In the genomic region with DNA sequence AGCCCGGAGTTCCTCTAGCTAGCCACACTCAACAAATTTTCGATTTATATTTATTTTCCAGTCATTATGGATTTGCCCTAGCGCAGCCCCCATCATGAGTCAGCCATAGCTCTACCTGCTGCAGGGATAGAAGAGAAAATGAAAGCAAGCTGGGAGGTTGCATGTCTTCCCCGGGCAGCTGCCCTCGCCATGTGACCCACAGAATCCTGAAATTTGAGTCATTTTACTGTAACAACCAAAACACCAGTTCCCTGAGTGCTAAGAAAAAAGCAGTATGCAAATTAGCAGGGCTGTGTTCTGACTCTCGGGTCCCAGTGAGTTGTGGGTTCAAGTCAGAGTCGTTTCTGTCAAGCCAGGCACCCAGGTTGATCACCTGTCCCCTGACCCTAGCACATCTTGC, we compare ENCODE assay signal across 13 mouse cellular contexts. TPM values are rescaled to one million over a fixed set of nuclear protein-coding genes. Genes with fewer than 3 reads are reported as not detected.
DNase-seq lines count a peak whose midpoint lies in the region; ATAC-seq and TF ChIP-seq lines count a peak whose summit lies in the region.
"Had no signal": no experiment of that assay in that cellular context is flagged by ENCODE, and none has a peak within 500 bp of the region (broad histone marks: within the 10 kb centered on the region; RNA-seq: fewer than 3 reads in every experiment).

No protein-coding gene starts in this region.

- no peak overlapping the region for H3K4me2 ChIP-seq in lung, embryonic 15.5 days
- H3K4me2 ChIP-seq in embryonic facial prominence, embryonic 13.5 days = no peak overlapping the region
- H3K4me2 ChIP-seq in myocyte (ENCODE audit: low read depth) = peak overlapping the region; percentile 49
- no peak overlapping the region for H3K4me2 ChIP-seq in forebrain, embryonic 15.5 days (replicated peaks)
- H3K4me2 ChIP-seq: hindbrain, embryonic 13.5 days had no signal

- no peak for TF ChIP-seq POLR2A in myocyte (IDR thresholded peaks at IDR 0.05; ENCODE audit: insufficient read length, low read depth)

- peaks cover 47% of the 10 kb centered on the region for H3K4me1 ChIP-seq in lung, embryonic 15.5 days
- peaks cover 58% of the 10 kb centered on the region for H3K4me1 ChIP-seq in embryonic facial prominence, embryonic 13.5 days
- H3K4me1 ChIP-seq in forebrain, embryonic 15.5 days = no peaks in the 10 kb centered on the region

- H3K36me3 ChIP-seq in lung, embryonic 15.5 days = no peaks in the 10 kb centered on the region
- H3K36me3 ChIP-seq in embryonic facial prominence, embryonic 13.5 days = no peaks in the 10 kb centered on the region
- H3K36me3 ChIP-seq in myocyte (ENCODE audit: control insufficient read depth, insufficient read depth) = no peaks in the 10 kb centered on the region
- H3K36me3 ChIP-seq in forebrain, embryonic 15.5 days = no peaks in the 10 kb centered on the region
- H3K36me3 ChIP-seq: hindbrain, embryonic 13.5 days had no signal

- peak overlapping the region; percentile 73; the same call in 1 of the 2 replicates for H3K27ac ChIP-seq in lung, embryonic 15.5 days
- H3K27ac ChIP-seq in embryonic facial prominence, embryonic 13.5 days = peak overlapping the region; percentile 23; the same call in 1 of the 2 replicates
- no peak overlapping the region for H3K27ac ChIP-seq in forebrain, embryonic 15.5 days (replicated peaks)
- H3K27ac ChIP-seq: hindbrain, embryonic 13.5 days had no signal

- WGBS in lung, embryonic 15.5 days = 76% methylated on average over 7 of the region's 7 CpGs
- 65% methylated on average over 7 of the region's 7 CpGs for WGBS in embryonic facial prominence, embryonic 13.5 days
- WGBS in forebrain, embryonic 15.5 days = 84% methylated on average over 7 of the region's 7 CpGs

- H3ac ChIP-seq in myocyte (ENCODE audit: control insufficient read depth, insufficient read length) = no peak overlapping the region

- no peaks in the 10 kb centered on the region for H3K27me3 ChIP-seq in lung, embryonic 15.5 days
- H3K27me3 ChIP-seq in embryonic facial prominence, embryonic 13.5 days = no peaks in the 10 kb centered on the region
- no peaks in the 10 kb centered on the region for H3K27me3 ChIP-seq in myocyte (ENCODE audit: control insufficient read depth, insufficient read depth, insufficient read length)
- H3K27me3 ChIP-seq in forebrain, embryonic 15.5 days = no peaks in the 10 kb centered on the region
- H3K27me3 ChIP-seq: hindbrain, embryonic 13.5 days had no signal

- no peak for ATAC-seq in lung, embryonic 15.5 days (ENCODE audit: borderline replicate concordance, extremely low read depth, low FRiP score, low TSS enrichment)
- ATAC-seq in embryonic facial prominence, embryonic 13.5 days (ENCODE audit: insufficient number of reproducible peaks, insufficient read depth, low FRiP score, low TSS enrichment, low read depth) = no peak
- no peak for ATAC-seq in forebrain, embryonic 15.5 days (replicated peaks)

- H3K4me3 ChIP-seq in lung, embryonic 15.5 days = no peak overlapping the region
- H3K4me3 ChIP-seq in embryonic facial prominence, embryonic 13.5 days = no peak overlapping the region
- no peak overlapping the region for H3K4me3 ChIP-seq in myocyte
- no peak overlapping the region for H3K4me3 ChIP-seq in forebrain, embryonic 15.5 days
- H3K4me3 ChIP-seq: hindbrain, embryonic 13.5 days had no signal

- no peaks in the 10 kb centered on the region for H3K79me2 ChIP-seq in myocyte (ENCODE audit: control insufficient read depth, insufficient read depth)

- peak; percentile 89 for DNase-seq in heart, adult 11 months
- no peak for DNase-seq in heart, adult 8-10 months (ENCODE audit: low spot score)
- DNase-seq in lung, postnatal 4 days = no peak
- no peak for DNase-seq in ovary, postnatal 14 days (ENCODE audit: low spot score)
- DNase-seq: adrenal gland, postnatal 10 days; cerebellum, postnatal 14 days; layer of hippocampus, adult 9-11 months had no signal

- H3K9me3 ChIP-seq in lung, embryonic 15.5 days = no peaks in the 10 kb centered on the region
- no peaks in the 10 kb centered on the region for H3K9me3 ChIP-seq in embryonic facial prominence, embryonic 13.5 days
- H3K9me3 ChIP-seq in forebrain, embryonic 15.5 days = no peaks in the 10 kb centered on the region
- H3K9me3 ChIP-seq: hindbrain, embryonic 13.5 days had no signal

- no peak overlapping the region for H3K9ac ChIP-seq in lung, embryonic 15.5 days
- no peak overlapping the region for H3K9ac ChIP-seq in embryonic facial prominence, embryonic 13.5 days
- H3K9ac ChIP-seq in forebrain, embryonic 15.5 days (replicated peaks) = no peak overlapping the region
- H3K9ac ChIP-seq: hindbrain, embryonic 13.5 days had no signal

TF ChIP-seq in myocyte, 11 proteins besides CTCF, POLR2A, EP300 and RAD21:
- no peak for TF ChIP-seq SRF (IDR thresholded peaks at IDR 0.05; ENCODE audit: control insufficient read depth, insufficient read length, low read depth)
- no peak for TF ChIP-seq TCF12 (IDR thresholded peaks at IDR 0.05; ENCODE audit: insufficient read depth, poor library complexity, severe bottlenecking)
- no peak for TF ChIP-seq POLR2AphosphoS2 (IDR thresholded peaks at IDR 0.05; ENCODE audit: insufficient read length, low read depth)
- peak; percentile 92 for TF ChIP-seq USF1 (IDR thresholded peaks at IDR 0.05; ENCODE audit: low read depth)
- no peak for TF ChIP-seq CEBPB (IDR thresholded peaks at IDR 0.05; ENCODE audit: insufficient read depth, poor library complexity, severe bottlenecking)
- TF ChIP-seq REST (IDR thresholded peaks at IDR 0.05; ENCODE audit: insufficient read depth, insufficient read length) = no peak
- no peak for TF ChIP-seq E2F4 (IDR thresholded peaks at IDR 0.05; ENCODE audit: insufficient read depth)
- TF ChIP-seq MYOD1 (IDR thresholded peaks at IDR 0.05; ENCODE audit: control insufficient read depth in 1 of 3, insufficient read length in 2 of 3, low read depth in 2 of 3) = peak in 2 of 3 experiments; percentile 47 to 48
- no peak for TF ChIP-seq TCF3 (IDR thresholded peaks at IDR 0.05; ENCODE audit: insufficient read length, low read depth)
- TF ChIP-seq MYOG (IDR thresholded peaks at IDR 0.05; ENCODE audit: control insufficient read depth in 1 of 3, insufficient read depth in 1 of 3, insufficient read length in 2 of 3, low read depth in 2 of 3) = peak in 1 of 3 experiments; percentile 42
- no peak for TF ChIP-seq MAX (IDR thresholded peaks at IDR 0.05; ENCODE audit: low read depth)
TF ChIP-seq in myocyte: peak in this region for 3.

RNA-seq across cellular contexts. Expression of a gene that starts 15.6 kb away (rescaled TPM):
- total RNA-seq in heart, adult 8-10 months (2022) = 10 to 100 TPM in 3 of 4 experiments, 1 to 10 TPM in 1; 9.9 to 18.2 (median 14.5) TPM
- polyA plus RNA-seq in lung, embryonic 15.5 days (2015; fragmentation: Nextera tagmentation; extraction: Ambion mirVana) = 19.6 and 20.8 TPM in 2 replicates
- polyA plus RNA-seq in embryonic facial prominence, embryonic 13.5 days (2015; fragmentation: Nextera tagmentation; extraction: Ambion mirVana) = 16.7 and 18.8 TPM in 2 replicates
- 4.9 TPM for polyA plus RNA-seq in myocyte (2012; fragmentation: generic; extraction: Trizol)
- 4.8 and 5.8 TPM in 2 replicates for polyA plus RNA-seq in forebrain, embryonic 15.5 days (2015; fragmentation: Nextera tagmentation; extraction: Ambion mirVana)

RNA-seq across cellular contexts. Expression of a gene that starts 50.5 kb away (rescaled TPM):
- not detected for total RNA-seq in heart, adult 8-10 months (2022)
- not detected in 2 replicates for polyA plus RNA-seq in lung, embryonic 15.5 days (2015; fragmentation: Nextera tagmentation; extraction: Ambion mirVana)
- not detected in 2 replicates for polyA plus RNA-seq in embryonic facial prominence, embryonic 13.5 days (2015; fragmentation: Nextera tagmentation; extraction: Ambion mirVana)
- polyA plus RNA-seq in myocyte (2012; fragmentation: generic; extraction: Trizol) = not detected
- not detected in 2 replicates for polyA plus RNA-seq in forebrain, embryonic 15.5 days (2015; fragmentation: Nextera tagmentation; extraction: Ambion mirVana)
- total RNA-seq: adrenal gland, postnatal 10 days had no signal
- polyA plus RNA-seq: hindbrain, embryonic 13.5 days; neural tube, embryonic 14.5 days had no signal
